Mouse (Mus musculus): ENCODE data around the gene Sphk1. TPM values are rescaled to one million over a fixed set of nuclear protein-coding genes. Genes with fewer than 3 reads are reported as not detected.

The Sphk1 gene
- total RNA-seq, 1 experiment from 2014 or later, result 1.5 TPM

DNA sequence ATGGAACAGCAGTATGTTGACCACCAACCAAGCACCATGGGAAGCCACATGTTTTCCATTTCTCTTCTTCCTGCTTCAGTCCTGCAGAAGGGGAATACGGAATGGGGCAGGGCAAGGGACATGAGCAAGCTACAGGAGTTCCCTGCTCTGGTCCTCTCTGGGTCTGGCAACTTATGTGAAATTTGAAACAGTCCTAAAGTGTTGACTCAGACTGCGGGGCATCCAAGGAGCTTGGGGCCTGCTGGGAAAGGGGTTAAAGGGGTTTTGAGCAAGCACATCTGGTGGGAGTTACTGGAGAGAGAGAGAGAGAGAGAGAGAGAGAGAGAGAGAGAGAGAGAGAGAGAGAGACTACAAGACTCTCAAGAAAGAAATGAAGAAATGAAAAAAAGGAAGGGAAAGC lies 22.0 kb upstream of the Sphk1 start:
- DNase-seq, result no peak

DNA sequence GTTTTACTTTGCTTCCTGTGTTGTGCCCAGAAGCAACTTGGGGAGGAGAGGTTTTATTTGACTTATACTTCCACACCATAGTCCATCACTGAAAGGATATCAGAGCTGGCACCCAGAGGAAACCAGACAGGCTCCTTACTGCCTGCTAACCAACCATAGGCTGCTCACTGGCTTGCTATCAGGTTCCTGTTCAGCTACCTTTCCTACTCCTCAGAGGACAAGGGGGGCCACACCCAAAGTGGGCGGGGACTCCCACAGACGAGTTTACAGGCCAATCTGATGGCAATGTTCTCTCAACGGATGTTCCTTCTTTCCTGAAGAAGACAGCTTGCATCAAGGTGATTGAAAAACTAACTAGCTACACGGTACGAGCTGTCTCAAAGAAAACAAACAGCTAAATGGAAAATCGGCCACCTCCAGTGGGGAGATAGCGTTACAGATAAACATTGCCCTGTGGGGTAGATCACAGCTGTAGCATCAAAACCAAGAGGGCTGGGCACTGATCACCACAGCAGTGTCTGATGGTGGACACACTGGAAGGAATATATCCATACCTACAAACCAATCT lies 19.3 kb upstream of the Sphk1 start:
- DNase-seq, result no peak

DNA sequence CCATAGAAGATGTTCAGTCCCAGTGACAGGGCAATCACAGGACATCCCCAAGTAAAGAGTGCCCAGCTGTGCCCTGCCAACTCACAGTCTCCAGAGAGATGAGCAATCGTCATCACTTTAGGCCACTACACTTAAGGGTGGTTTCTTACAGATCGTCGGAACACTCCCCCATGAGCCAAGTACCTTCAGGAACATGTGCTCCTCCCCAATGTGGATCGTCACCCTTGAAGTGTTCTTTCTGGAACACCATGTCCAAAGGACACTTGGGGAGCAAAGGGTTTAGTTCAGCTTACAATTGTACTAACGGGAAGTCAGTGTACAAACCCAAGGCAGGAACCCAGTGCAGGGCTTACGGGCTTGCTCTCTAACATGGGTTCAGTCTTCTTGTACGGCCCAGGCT lies 18.6 kb upstream of the Sphk1 start:
- DNase-seq, result no peak

DNA sequence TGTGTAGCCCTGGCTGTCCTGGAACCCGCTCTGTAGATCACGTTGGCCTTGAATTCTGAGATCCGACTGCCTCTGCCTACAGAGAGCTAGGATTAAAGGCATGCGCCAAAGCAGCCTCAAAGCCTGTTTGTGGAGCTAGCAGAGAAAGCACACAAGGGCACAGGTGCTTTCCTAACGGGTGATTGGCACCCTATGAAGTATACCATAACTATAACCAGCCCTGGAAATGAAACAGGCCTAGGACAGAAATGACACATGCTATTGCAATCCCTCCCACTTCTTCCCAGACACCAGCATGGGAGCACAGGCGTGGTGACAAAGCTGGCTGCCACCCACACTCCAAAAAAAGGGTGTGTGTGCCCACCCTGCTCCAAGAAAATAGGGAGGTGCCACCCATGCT lies 17.7 kb upstream of the Sphk1 start:
- no peak for DNase-seq

DNA sequence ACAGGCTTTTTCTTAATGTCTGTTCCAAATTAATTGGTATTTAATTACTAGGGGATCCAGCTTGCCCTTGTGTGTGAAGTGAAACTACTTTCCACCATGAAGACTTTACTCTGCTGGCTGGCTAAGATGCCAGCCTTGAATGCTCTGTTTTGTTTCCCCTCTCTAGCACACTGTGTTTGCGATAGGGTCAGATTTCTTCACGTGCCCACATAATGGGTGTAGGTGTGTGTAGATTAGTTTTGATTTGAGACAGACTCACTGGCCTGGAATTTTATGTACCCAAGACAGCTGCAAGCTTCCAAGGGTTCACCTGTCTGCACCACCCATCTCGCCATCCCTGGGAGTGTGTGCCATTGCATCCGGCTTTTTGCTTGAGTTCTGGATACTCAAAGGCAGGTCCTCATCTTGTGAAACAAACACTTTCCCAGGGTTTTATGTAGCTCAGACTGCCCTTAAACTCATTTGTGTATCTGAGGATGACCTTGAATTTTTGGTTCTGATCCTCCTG lies 17.1 kb upstream of the Sphk1 start:
- no peak for DNase-seq

DNA sequence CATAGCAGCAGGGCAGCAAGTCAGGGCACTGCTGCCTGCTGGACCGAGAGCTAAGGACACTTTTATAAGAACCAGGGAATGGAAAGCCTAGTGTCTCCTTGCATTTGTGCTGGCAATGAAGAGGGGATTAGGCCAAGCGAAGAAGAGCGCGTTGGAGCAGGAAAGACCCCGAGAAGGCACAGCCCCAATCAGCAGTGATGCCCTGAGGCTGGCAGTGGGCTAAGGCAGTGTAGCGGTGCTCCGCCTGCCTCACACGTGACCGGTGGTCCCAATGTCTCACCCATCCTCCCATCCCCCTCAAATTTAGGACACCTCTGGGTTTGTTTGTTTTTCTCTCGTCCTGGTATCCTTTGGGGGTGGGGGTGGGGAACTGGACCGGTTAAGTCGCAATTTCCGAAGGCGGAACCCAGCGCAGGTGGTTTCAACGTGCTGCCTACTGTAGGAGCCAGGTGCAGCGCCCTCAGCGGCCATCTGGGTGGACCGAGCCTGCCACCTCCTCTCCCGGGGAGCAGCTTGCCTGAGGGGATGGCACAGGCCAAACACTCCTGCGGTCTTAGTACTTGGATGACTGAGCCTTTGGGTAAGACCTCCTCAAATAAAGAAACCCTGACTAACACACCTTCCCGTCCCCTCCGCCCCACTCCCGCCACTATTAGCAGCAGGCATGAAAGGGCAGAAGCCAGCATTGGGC lies 15.2 kb upstream of the Sphk1 start:
- DNase-seq, result no peak

DNA sequence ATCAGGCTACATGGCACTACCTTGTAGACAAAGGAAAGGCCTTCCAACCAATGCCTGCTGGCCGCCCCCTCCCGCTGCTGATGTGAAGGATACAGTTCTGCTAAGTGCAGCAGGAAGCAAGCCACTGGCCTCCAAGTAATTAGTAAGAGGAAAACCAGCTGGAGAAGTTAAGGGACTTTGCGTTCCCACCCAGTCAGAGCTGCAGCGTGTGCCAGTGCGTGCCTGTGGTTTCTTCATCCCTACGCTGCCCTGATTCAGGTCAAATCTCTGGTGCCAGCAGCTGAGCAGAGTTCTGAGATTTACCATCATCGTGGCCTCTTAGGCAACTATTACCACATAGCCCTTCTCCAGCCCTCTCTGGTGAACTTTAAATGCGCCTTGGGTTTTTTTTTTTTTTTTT lies 12.2 kb upstream of the Sphk1 start:
- DNase-seq, result no peak

DNA sequence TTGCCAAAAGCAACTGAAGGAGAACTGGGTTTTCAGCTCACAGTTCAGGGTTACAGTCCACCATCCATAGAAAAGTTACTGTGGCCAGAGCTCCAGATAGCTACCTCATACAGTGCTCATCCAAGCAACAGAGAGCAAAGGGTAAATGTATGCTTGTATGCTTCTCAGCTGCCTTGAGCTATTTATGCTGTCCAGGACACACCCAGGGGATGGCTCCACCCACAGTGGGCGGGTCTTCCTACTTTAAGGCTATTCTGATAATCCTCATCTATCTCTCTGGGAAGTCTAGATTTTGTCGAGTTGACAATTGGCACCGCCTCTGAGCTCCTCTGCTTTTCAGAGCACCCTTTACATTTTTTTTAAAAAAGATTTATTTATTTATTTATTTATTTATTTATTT lies 9.6 kb upstream of the Sphk1 start:
- DNase-seq, result no peak

DNA sequence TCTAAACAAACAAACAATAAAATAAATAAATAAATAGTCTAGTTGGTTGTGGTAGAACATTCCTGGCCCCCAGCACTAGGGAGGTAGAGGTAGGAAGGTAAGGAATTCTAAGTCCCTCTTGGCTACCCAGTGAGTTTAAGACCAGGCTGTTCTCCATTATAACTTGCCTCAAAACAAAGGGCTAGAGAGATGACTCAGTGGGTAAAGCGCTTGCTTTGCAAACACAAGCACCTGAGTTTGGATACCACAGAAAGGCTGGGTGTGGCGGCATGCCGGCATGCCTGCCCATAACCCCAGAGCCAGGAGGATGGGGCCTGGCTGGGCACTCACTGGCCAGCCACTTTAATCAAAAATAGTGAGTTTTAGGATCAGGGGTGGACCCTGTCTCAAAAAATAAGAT lies 8.7 kb upstream of the Sphk1 start:
- no peak for DNase-seq

DNA sequence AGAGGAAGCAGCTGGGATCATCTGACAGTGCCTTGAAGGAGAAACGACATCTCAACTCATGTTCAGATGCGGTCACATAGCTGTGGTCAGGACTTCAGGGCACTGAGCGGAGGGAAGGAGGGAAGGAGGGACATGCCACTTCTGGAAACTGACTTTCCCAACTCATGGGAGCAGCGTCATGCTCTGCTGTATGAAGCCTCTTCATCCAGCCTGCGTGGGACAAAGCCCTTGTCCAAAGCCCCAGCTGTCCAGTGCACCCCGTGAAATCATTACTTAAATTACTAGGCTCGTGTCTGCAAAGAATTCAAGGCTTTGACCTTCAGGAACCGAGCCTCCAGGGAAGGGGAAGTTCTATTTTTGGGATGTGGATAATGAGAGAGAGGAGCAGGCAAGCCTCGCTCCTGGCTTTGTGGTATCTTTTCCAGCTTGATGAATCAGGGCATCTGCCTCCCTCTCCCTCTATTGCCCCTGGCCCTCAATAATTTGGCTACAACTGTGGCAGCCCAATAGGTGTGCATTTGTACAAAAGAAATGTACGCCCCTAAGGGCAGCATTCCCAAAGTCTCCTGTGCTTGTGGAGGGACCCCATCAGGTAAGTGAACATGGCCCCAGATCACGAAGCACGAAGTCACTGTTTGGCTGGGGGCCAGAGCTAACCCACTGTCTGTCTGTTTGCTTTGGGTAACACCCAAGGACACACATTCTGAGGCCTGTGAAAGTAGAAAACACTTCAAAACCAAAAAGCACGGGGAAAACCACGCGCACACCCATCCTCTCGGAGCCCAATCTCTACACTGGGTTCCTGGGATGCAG lies 7.6 kb upstream of the Sphk1 start:
- peak; percentile 48 for DNase-seq

DNA sequence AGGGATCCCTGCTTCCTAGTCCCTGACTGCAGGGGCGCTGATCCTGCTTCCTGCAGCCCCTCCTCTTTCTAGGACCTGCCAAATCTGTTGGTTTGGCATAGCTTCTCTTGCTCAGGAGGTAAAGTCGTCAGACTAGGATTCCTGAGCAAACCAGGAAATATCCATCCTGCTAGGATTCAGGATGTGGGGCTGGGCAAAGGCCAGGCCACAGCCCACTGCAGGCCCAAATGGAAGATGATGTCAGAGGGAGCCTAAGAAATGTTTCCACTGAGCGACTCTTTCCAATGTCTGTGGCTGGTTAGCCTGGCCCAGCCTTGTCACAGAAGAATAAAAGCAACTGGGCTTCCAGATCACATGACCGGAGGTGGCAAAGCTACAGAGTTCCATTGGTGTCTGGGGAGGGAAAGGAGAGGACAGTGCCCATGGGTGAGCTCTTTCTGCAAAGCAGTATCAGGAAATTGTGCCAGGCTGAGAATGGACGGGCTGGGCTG lies 7.0 kb upstream of the Sphk1 start:
- no peak for DNase-seq

DNA sequence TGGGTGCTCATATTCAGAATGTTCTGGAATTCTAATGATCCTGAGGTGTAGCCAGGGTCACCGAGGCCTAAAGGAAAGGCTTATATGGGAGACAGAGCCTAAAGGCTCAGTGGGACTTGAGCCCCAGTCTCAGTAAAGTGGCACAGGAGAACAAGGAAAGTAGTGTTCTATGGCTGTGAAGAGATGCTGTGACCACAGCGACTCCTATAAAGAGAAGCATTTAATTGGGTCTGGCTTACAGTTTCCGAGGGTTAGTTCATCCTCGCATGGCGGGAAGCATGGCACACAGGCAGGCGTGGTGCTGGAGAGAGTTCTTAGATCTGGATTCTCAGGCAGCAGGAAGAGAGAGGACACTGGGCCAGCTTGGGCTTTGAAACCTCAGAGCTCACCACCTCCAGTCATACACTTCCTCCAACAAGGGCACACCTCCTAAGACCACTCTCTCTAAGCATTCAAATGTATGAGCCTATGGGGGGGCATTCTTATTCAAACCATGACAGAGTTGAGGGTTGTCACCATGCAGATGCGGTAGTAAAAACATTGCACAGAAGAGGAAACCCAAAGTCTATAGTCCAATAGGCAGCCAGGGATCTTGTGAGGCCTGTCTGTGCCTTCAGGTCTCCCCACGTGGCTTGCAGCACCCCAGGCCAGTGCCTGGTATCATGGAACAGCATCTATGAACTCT lies 1.9 kb upstream of the Sphk1 start:
- no peak for DNase-seq

DNA sequence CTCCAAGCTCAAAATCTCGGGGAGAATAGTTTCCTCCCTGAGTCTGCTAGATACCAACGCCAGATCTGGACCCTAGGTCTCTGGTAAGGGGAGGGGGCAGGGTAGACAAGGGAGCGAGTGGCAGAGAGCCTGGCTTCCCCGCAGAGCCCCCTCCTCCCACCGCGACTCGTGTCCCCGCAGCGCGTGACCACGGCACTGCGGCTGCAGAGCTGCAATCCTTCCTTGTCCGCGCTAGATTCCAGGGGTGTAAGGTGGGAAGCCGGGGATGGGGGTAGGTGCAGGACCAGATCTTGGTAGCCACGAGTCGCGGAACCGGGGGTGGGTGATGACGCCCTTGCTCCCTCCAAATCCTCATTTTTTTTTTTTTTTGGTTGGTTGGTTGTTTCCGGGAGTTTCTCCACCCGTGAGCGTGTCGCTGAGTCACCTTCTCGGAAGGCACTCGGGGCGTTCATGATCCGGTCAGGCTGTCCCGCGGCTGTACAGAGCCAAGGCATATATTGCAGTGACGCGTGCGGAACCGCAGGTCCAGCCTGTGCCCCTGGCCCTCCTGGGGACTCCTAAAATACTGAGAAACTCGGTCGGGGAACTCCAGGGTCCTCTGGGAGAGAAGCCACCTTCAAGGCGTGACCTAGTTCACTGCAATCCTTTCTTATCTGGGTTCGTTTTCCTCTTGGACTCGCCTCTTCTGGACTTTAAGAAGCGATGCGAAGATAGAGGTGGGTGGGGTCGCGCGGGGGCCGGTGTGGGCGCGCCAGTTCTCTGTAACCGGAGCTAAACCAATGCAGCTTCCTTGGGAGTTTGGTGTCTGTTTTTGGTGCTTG lies 856 bp downstream of the Sphk1 start:
- DNase-seq, result no peak

DNA sequence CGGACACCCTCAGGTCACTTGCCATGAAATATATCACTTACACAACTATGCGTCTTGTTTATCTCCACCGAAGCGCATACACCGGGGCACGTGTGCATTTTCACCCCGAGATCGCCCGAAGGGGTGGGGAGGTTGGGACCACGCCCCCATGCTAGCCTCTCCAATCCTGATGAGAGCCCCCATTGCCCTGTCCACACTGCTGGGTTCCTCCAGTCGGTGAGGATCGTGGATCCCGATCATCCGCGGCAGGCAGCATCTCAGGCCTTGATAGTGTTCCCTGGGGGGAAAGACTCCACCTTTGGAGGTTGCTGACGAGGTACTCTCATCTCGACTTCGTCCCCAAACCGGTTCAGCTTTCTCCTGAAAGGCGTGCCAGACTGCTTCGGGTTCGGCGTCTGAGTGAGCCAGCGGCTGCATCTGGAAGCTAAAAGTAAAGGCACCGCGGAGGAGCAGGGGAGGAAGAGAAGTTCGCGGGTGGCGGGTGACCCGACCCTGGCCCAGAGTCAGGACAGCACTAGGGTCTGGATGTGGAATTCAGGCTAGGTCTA lies 1.6 kb downstream of the Sphk1 start:
- no peak for DNase-seq

DNA sequence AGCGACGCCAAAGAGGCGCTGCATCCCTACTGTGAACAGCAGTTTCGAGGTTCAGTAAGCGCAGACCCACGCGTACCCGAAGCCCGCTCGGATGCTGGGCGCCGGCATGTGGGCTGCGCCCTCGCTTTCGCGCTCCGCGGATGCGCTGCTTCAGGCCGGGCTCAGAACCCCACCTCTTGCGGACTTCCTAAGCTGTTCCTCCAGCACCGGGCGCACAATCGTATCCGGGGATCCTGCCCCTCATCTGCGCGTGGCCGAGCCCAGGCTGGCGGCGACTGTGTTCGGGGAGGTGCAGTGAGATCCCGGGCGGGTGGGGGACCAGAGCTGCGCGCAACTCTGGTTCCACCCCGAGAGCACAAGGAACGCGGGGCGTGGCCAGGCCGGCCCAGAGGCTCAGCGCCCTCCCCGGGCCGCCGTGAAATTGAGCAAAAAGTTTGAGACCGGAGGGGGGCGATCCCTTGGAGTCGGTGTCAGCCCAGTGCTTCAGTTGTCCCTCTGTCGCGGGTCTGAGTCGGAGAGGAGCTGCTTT lies 2.1 kb downstream of the Sphk1 start:
- DNase-seq, result peak; percentile 64

DNA sequence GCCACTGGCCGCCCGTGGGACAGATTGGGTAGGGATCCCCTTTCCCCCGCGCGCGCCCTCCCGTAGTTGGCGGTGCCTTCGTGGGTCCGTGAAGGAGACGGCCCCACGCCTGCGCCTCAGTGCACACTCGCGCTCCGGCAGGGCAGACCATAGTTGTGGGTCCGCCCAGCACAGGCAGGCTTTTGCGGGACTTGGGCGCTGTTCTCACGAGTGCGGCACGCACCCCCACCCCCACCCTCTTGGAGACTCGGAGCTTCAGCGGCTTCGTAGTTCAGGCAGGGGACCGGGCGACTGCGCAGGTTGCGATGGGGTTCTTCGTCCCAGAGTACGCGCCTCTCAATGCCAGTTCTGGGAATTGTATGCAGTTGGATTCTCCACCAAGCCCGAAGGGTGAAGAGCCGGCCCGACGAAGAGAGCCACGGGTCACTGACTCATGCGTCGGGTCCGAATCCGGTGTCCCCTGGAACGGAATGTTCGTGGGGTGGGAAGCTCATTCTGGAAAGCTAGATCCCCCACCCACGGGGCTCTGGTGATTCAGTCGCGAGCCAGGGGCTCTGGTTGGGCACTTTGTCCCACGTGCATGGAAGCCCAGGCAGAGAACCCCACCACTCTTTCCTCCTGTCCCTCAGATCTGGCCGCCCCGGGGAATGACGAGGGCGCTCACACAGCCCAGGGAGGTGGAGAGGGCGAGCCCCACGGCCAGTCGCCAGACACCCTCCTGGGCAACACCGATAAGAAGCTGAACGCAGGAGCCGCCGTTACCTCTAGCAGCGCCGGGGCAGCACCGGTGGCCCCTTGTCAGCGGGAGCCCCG lies 2.8 kb downstream of the Sphk1 start:
- DNase-seq, result peak; percentile 26

DNA sequence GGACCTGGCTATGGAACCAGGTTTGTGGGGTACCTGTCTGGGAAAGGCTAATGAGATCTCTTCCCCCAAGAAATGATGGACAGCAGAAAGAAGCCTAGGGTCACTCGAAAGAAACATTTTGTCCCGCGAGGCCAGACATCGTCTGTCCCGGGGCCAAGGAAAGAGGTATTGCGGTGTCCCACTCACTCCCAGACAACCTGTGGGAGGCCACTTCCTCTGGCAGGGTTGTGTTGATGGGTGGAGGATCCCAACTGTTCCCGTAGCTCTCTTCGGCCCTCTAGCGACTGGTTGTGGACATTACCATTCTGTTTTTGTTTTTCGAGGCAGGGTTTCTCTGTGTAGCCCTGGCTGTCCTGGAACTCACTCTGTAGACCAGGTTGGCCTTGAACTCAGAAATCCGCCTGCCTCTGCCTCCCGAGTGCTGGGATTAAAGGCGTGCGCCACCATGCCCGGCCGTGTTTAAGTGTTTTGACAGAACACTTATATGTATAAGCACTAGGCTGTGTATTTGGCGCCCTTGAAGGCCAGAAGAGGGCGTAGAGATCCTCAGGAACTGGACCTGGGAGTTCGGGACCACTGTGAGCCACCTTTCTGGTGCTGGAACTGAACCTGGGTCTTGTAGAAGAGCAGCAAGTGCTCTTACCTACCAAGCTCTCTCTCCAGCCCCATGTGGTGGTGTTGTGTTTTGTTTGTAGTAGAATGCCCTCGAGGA lies 3.6 kb downstream of the Sphk1 start:
- peak; percentile 56 for DNase-seq

DNA sequence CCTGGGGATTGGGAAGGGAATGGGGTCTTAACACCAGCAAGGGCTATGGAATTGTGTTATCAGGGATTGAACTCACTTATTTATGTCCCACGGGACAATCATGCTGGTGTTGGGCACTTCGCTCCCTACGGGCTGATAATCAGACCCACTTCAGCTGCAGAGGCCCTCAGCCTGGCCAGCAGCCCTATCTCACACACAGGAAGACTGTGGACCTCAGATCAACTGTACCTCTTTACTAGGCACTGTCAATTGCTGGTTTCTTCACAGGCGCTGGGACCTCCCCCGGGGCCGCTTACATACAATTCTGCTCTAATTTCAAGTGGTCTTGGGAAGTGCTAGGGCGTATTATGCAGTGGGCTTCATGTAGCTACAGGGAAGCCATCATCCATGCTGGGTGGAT lies 6.0 kb downstream of the Sphk1 start:
- no peak for DNase-seq

DNA sequence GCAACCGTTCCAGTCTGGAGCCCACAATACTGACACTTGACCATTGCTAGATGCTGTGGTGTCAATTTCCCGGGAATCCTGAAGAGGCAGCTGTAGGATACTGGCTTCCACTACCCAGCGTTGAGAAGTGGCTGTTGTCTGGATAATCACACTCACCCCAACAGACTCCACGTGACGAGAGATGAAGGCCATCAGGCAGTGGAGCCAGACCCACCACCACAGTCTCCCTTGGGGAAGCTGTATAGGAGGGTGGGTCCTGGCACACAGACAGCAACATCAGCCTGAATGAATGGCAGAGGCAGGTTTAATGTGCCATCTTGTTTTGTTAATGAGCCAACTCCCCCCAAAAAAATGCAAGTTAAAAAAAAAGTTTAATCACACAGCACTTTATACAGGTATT lies 6.7 kb downstream of the Sphk1 start:
- no peak for DNase-seq
